Mouse (Mus musculus) E14TG2a.4 (cell line): ENCODE measurements at regions not wholly inside any gene's neighbourhood (a gene's known extent, or its start where the extent isn't known, plus 50 kb on each side); places are given as distances from the start of the nearest gene placed in this dataset.

Source experiments
- H3K27me3 ChIP-seq: 2 replicates; pipeline ENCODE4 v1.6.1; 2014; ENCODE audit warnings: low read length, control low read depth; ENCODE audit not compliant: insufficient read depth
- H3K36me3 ChIP-seq: 2 replicates; pipeline ENCODE4 v1.6.1; 2014; ENCODE audit warnings: low read length, control low read depth; ENCODE audit not compliant: insufficient read depth
- H3K4me1 ChIP-seq: replicated peaks from 2 replicates; pipeline ENCODE4 v1.6.1; 2014; ENCODE audit warnings: low read depth, low read length, control low read depth
- H3K4me3 ChIP-seq: replicated peaks from 2 replicates; pipeline ENCODE4 v1.5.1; 2014; ENCODE audit warnings: mild to moderate bottlenecking, low read length
- H3K9me3 ChIP-seq: 2 replicates; pipeline ENCODE4 v1.6.1; 2014; ENCODE audit warnings: low read length, control low read depth
- CTCF ChIP-seq: conservative IDR thresholded peaks from 2 replicates; pipeline ENCODE4 v1.5.1; 2014; ENCODE audit warnings: low read length
- NANOG ChIP-seq: IDR thresholded peaks from 2 replicates; pipeline ENCODE4 v1.6.1; 2014; ENCODE audit warnings: borderline replicate concordance, low read length, mixed read lengths
- POU5F1 ChIP-seq: IDR thresholded peaks from 2 replicates; pipeline ENCODE4 v1.6.1; 2014; ENCODE audit warnings: low read length, borderline replicate concordance

DNA sequence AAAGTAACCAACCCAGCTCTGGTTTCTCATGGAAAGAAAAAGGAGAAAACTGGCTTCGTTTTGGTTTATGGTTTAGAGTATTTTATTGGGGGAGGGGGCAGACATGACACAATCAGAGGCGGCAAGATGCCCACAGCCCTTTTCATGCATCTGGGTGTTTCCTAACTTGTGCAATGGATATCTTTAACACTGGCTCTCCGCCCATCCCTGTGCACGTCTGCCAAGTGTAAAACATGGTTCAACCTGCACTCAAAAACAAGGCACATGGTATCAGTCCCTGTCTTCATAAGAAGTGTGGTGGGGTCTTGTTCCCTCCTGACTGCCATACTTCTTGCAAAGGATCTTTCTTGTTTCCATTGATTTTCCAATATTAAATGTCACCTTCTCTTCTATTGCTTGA, 310.6 kb downstream of the Wdr11 start:
- TF ChIP-seq NANOG (no peak), POU5F1 (no peak), CTCF (no peak)
- Histone ChIP-seq H3K36me3 (no peaks in the 10 kb centered on the region), H3K27me3 (no peaks in the 10 kb centered on the region), H3K9me3 (0 out of 2 replicates have a peak, but pooled peaks cover 6% of the 10 kb centered on the region), H3K4me3 (no peak overlapping the region), H3K4me1 (no peaks in the 10 kb centered on the region)

DNA sequence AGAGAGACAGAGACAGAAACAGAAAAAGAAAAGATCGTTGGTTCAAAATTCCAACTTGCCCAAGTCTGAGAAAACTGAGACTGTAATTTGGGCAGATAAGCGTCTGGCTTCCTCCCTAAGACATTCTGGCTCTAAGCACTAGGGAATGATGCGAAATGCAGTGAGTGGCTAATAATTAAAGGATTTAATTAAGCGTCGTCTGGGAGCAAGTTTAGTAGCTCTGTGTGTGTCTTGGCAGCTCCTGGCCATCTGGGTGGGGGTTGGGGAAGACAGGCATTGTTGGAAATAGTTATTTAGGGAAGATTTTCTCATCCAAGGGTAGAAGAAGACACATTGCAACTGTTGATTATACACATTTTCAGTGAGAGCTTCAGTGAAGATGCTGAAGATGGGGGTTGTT, 311.5 kb downstream of the Wdr11 start:
- H3K36me3 ChIP-seq, result no peaks in the 10 kb centered on the region
- no peak overlapping the region for H3K4me3 ChIP-seq
- TF ChIP-seq CTCF (no peak), NANOG (no peak), POU5F1 (no peak)
- H3K9me3 ChIP-seq, result 0 out of 2 replicates have a peak, but pooled peaks cover 6% of the 10 kb centered on the region
- no peaks in the 10 kb centered on the region for H3K4me1 ChIP-seq
- H3K27me3 ChIP-seq, result no peaks in the 10 kb centered on the region

GRCm38 (mm10) chr7:129906131-129906530, 314.5 kb downstream of the Wdr11 start:
- no peak overlapping the region for H3K4me3 ChIP-seq
- H3K4me1 ChIP-seq, result no peaks in the 10 kb centered on the region
- H3K36me3 ChIP-seq, result no peaks in the 10 kb centered on the region
- no peaks in the 10 kb centered on the region for H3K27me3 ChIP-seq
- H3K9me3 ChIP-seq, result 0 out of 2 replicates have a peak, but pooled peaks cover 6% of the 10 kb centered on the region
- TF ChIP-seq CTCF (no peak), POU5F1 (no peak), NANOG (no peak)

DNA sequence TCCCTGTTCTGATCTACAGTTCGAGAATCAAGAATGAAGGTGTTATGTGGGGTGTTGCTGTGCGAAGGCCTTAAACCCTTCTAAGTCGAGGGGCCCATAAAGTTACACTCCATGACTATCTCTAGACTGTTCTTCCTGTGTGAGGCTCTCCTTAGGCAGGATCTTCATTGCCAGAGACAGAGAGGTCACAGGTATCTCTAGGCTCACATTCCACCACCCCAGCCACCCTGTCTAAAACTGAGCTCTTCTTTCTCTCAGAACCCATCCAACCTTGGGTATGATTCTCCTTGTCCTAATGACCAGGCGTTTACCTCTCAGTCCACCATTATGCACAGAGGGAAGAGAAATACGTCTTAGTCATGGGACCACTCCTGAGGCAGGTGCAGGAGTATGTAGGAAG, 317.2 kb downstream of the Wdr11 start:
- TF ChIP-seq NANOG, result no peak
- TF ChIP-seq CTCF, result no peak
- no peak for TF ChIP-seq POU5F1

GRCm38 (mm10) chr7:129909730-129910129, 318.1 kb downstream of the Wdr11 start:
- no peak overlapping the region for H3K4me3 ChIP-seq
- H3K27me3 ChIP-seq, result no peaks in the 10 kb centered on the region
- H3K4me1 ChIP-seq, result no peaks in the 10 kb centered on the region
- no peak for TF ChIP-seq CTCF
- no peak for TF ChIP-seq POU5F1
- no peak for TF ChIP-seq NANOG
- H3K9me3 ChIP-seq, result 0 out of 2 replicates have a peak, but pooled peaks cover 6% of the 10 kb centered on the region
- no peaks in the 10 kb centered on the region for H3K36me3 ChIP-seq

More for the DNA sequence above, 317.2 kb downstream of the Wdr11 start:
- Histone ChIP-seq H3K36me3 (no peaks in the 10 kb centered on the region), H3K4me1 (no peaks in the 10 kb centered on the region), H3K27me3 (no peaks in the 10 kb centered on the region), H3K9me3 (0 out of 2 replicates have a peak, but pooled peaks cover 6% of the 10 kb centered on the region), H3K4me3 (no peak overlapping the region)

GRCm38 (mm10) chr7:129910826-129911225, 319.2 kb downstream of the Wdr11 start:
- Histone ChIP-seq H3K9me3 (0 out of 2 replicates have a peak, but pooled peaks cover 5% of the 10 kb centered on the region), H3K27me3 (no peaks in the 10 kb centered on the region), H3K4me3 (no peak overlapping the region), H3K36me3 (no peaks in the 10 kb centered on the region), H3K4me1 (no peaks in the 10 kb centered on the region)
- TF ChIP-seq POU5F1 (no peak), CTCF (no peak), NANOG (no peak)

DNA sequence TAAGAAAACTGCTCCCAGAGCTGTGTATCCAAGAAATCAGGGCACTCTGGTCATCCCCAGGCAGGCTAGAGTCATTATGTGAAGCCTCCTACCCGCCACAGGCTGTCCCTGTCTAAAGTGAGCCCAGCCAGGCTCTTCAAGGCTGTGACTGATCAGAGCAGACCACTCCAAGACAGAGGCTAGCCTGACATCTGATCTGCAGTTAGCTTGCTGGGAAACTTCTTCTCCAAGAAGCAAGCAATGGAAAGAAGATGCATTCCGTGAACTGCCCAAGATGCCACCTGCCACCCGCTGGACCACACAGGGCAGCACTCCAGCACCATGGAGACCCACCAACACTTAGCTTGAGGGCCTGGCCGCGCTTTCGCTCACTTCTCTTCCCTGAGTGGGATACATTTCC, 323.2 kb downstream of the Wdr11 start:
- Histone ChIP-seq H3K9me3 (peaks cover 13% of the 10 kb centered on the region), H3K27me3 (no peaks in the 10 kb centered on the region), H3K4me1 (no peaks in the 10 kb centered on the region), H3K4me3 (no peak overlapping the region), H3K36me3 (no peaks in the 10 kb centered on the region)
- TF ChIP-seq CTCF (no peak), NANOG (no peak), POU5F1 (no peak)

- no peak for TF ChIP-seq CTCF
- no peak for TF ChIP-seq NANOG
- TF ChIP-seq POU5F1, result no peak
- H3K4me1 ChIP-seq, result no peaks in the 10 kb centered on the region
- H3K27me3 ChIP-seq, result peaks cover 2% of the 10 kb centered on the region; the same call in 1 of the 2 replicates
- peaks cover 13% of the 10 kb centered on the region for H3K9me3 ChIP-seq
- no peak overlapping the region for H3K4me3 ChIP-seq
- H3K36me3 ChIP-seq, result no peaks in the 10 kb centered on the region
Observed at GRCm38 (mm10) chr7:129918240-129919200, 326.9 kb downstream of the Wdr11 start.

- Histone ChIP-seq H3K4me3 (no peak overlapping the region), H3K9me3 (peaks cover 13% of the 10 kb centered on the region), H3K36me3 (no peaks in the 10 kb centered on the region), H3K4me1 (no peaks in the 10 kb centered on the region), H3K27me3 (peaks cover 2% of the 10 kb centered on the region; the same call in 1 of the 2 replicates)
- no peak for TF ChIP-seq CTCF
- no peak for TF ChIP-seq POU5F1
- no peak for TF ChIP-seq NANOG
Observed at GRCm38 (mm10) chr7:129922291-129922690, 330.6 kb downstream of the Wdr11 start.
